Mouse (Mus musculus) bone marrow macrophage, adult 2 months (primary cell): ENCODE measurements at regions not wholly inside any gene's neighbourhood (a gene's known extent, or its start where the extent isn't known, plus 50 kb on each side); places are given as distances from the start of the nearest gene placed in this dataset.
A peak's percentile ranks its signal among the peaks of the same experiment; 100 is the strongest.

Source experiments
- H3K27ac ChIP-seq: 2 replicates; pipeline ENCODE4 v1.5.1; 2012; ENCODE audit warnings: low read depth, low read length; ENCODE audit not compliant: insufficient read depth
- H3K4me1 ChIP-seq: 2 replicates; pipeline ENCODE4 v1.6.1; 2012; ENCODE audit warnings: low read length; ENCODE audit not compliant: control insufficient read depth, insufficient read depth
- H3K4me3 ChIP-seq: 2 replicates; pipeline ENCODE4 v1.5.1; 2012; ENCODE audit warnings: mild to moderate bottlenecking, low read length, moderate library complexity; ENCODE audit not compliant: insufficient read depth
- CTCF ChIP-seq: IDR thresholded peaks from 2 replicates; pipeline ENCODE4 v1.5.1; 2012; ENCODE audit warnings: low read depth, mild to moderate bottlenecking, low read length, moderate library complexity
- POLR2A ChIP-seq: IDR thresholded peaks from 2 replicates; pipeline ENCODE4 v1.6.1; 2012; ENCODE audit warnings: mild to moderate bottlenecking, low read depth, low read length, borderline replicate concordance

DNA sequence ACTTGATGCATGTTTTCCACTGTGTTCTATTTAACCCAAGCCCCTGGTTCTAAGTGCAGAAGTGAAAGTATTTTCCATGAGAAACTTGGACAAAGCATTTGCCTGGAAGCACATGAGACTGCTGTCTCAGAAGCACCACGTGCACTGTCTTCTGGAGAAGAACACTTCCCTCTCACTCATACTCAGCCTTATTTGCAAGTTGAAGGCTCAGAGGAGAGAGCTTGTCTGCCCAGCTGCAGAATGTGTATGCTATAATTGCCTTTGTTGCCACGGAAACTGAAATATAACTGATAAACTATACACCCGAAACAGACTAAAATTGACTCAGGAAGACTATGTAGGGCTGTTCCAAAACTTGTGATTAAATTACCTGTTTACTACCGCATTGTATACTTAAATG lies 3230.3 kb downstream of the 9330182O14Rik start:
- H3K27ac ChIP-seq = no peak overlapping the region
- no peak overlapping the region for H3K4me3 ChIP-seq
- TF ChIP-seq CTCF = no peak
- TF ChIP-seq POLR2A = no peak
- H3K4me1 ChIP-seq = no peaks in the 10 kb centered on the region

GRCm38 (mm10) chr15:43373072-43373471 lies 3238.9 kb downstream of the 9330182O14Rik start:
- Histone ChIP-seq H3K27ac (no peak overlapping the region), H3K4me3 (no peak overlapping the region), H3K4me1 (no peaks in the 10 kb centered on the region)
- TF ChIP-seq CTCF = no peak
- no peak for TF ChIP-seq POLR2A

DNA sequence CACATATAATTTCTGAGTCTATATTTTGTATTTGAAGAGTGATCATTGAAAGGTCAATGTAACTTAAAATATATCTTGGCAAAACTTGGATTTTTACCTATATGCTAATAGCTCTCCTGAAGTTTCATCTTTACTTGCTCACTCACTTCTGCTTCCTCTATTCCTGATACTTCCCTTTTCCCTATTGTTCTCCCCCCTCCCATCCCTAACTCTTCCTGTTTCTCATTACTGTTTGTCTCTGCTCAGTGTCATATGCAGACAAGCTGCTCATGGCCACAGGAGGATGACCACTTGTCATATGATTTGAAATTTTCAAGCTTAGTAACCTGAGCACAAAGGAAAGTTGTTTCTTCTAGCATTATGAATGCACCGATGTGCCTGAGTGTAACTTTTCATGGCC lies 3248.2 kb downstream of the 9330182O14Rik start:
- 0 out of 2 replicates have a peak overlapping the region, but pooled peaks have one; percentile 23 for H3K27ac ChIP-seq
- no peak overlapping the region for H3K4me3 ChIP-seq
- peaks cover 4% of the 10 kb centered on the region for H3K4me1 ChIP-seq
- TF ChIP-seq POLR2A (no peak), CTCF (no peak)

GRCm38 (mm10) chr15:43399821-43400220 lies 3265.7 kb downstream of the 9330182O14Rik start:
- H3K4me1 ChIP-seq = peaks cover 6% of the 10 kb centered on the region; the same call in 1 of the 2 replicates
- TF ChIP-seq CTCF (no peak), POLR2A (no peak)
- H3K27ac ChIP-seq = no peak overlapping the region
- no peak overlapping the region for H3K4me3 ChIP-seq

GRCm38 (mm10) chr15:43403585-43403984 lies 3269.4 kb downstream of the 9330182O14Rik start:
- Histone ChIP-seq H3K27ac (no peak overlapping the region), H3K4me3 (no peak overlapping the region), H3K4me1 (peaks cover 6% of the 10 kb centered on the region; the same call in 1 of the 2 replicates)
- TF ChIP-seq CTCF (no peak), POLR2A (no peak)
